Mouse (Mus musculus): Measurements from ENCODE around the gene Polr3h. TPM values are rescaled to one million over a fixed set of nuclear protein-coding genes. Genes with fewer than 3 reads are reported as not detected.

The Polr3h gene
- total RNA-seq, 1 experiment from 2014 or later, result 8.1 TPM

- no peak for ATAC-seq (replicated peaks; ENCODE audit: insufficient number of reproducible peaks, low FRiP score, low TSS enrichment, poor library complexity, severe bottlenecking)
Measured at GRCm38 (mm10) chr15:81951159-81951558, 25.1 kb upstream of the Polr3h start.

DNA sequence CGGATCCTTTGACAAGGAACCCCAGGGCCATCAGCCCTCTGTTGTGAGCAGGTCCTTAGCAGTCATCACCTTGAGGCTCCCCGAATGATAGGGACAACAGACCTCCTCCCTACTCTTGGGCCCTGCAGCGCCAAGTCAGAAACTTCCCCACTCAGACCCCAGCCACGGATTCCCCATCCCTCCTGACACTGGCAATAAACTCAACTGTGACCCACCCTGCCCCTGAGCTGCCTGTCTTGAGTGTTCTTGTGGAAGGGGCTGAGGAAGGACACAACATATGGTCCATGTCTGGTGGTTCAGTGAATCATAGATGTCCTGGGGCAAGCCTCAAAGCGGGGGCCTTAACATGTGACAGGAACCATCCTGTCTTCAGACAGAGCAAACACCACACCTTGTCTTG is 24.7 kb upstream of the Polr3h start:
- no peak for ATAC-seq (replicated peaks; ENCODE audit: insufficient number of reproducible peaks, low FRiP score, low TSS enrichment, poor library complexity, severe bottlenecking)

DNA sequence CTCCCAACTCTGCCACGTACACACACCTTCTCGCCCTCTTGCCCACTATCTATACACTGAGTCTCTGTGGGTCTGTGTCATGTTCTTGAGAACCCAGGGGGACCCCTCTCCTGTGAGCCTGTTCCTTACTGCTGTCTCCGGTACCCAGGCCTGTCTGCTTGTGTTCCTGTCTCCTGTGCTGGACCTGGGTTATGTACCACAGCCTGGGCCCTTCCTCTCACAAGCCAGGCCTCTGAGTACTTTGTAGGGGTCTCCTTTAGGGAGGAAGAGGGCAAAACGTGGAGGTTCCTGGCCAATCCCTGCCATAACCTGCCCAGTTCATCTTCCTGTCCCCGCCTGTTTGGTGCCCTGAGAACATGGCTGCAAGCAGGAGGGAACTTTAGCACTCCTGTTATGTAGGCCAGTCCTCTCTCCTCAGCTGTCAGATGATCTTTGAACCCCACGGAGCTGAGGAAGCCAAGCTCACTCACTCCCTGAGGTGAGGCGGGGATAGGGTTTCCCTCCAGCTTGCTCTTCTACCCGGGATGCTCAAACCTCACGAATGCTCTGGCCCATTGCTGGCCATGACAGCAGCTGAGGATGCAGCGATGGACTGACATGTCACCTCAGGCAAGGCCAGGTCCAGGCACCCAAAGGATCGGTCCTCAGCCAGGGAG is 23.6 kb upstream of the Polr3h start:
- no peak for ATAC-seq (replicated peaks; ENCODE audit: insufficient number of reproducible peaks, low FRiP score, low TSS enrichment, poor library complexity, severe bottlenecking)

GRCm38 (mm10) chr15:81949076-81949475 is 23.0 kb upstream of the Polr3h start:
- no peak for ATAC-seq (replicated peaks; ENCODE audit: insufficient number of reproducible peaks, low FRiP score, low TSS enrichment, poor library complexity, severe bottlenecking)

DNA sequence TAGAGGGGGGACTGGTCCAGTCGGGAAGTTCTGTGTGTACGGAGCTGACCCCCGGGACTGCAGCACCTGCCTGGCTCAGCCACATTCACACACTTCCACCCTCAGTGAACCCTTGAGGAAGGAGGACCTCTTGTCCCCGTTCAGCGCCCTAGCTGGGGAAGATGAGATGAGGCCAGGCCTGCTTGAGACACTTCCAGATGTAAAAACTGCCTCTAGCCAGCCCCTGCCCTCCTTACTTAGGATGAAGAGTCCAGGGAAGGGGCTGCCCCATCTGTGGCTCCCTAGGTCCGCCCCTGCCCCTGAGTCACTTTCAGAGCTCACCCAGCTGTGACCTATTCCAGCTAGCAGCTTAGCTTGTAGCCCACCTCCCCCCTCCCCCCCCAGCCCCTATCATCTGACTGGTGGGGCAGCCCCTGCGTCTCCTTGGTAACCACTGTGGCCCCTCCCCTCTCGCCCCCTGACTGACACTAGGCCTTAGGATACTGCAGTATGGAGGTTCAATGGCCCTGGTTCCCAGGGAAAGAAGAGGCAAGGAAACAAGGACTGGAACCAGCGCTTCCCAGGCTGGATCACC is 17.2 kb upstream of the Polr3h start:
- no peak for ATAC-seq (replicated peaks; ENCODE audit: insufficient number of reproducible peaks, low FRiP score, low TSS enrichment, poor library complexity, severe bottlenecking)

DNA sequence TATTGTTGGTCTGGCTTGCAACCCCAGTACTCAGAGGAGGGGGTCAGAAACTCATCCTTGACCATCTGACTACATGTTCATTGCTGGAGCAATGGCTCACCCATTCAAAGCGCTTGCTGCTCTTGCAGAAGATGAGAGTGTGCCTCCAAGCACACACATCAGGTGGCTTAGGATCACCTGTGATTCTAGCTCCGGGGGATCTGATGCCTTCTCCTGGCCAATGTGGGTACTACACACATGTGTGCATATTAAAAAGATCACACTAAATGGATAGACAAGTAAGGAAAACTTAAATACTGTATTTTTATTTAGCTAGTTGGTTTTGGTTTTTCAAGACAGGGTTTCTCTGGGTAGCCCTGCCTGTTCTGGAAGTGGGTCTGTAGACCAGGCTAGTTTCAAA is 15.0 kb upstream of the Polr3h start:
- ATAC-seq (replicated peaks; ENCODE audit: insufficient number of reproducible peaks, low FRiP score, low TSS enrichment, poor library complexity, severe bottlenecking), result no peak

GRCm38 (mm10) chr15:81940219-81940618 is 14.2 kb upstream of the Polr3h start:
- no peak for ATAC-seq (replicated peaks; ENCODE audit: insufficient number of reproducible peaks, low FRiP score, low TSS enrichment, poor library complexity, severe bottlenecking)

DNA sequence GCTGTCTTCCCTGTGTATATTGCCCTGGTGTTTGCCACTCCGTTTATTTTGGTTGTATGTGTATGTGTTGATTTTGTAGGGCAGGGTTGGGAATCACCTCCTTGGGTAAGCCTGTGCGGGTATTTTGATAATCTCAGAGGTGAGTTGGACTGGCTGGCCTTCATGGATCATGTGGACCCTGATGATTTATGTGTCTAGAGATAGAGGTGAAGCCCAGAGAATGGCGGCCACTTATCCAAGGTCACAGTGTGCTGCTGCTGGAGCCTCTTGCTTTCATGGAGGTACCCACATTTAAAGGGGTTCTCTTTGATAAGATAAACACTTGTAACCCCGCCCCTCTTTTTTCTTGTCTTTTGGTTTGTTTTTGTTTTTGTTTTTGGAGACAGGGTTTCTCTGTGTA is 13.7 kb upstream of the Polr3h start:
- no peak for ATAC-seq (replicated peaks; ENCODE audit: insufficient number of reproducible peaks, low FRiP score, low TSS enrichment, poor library complexity, severe bottlenecking)

DNA sequence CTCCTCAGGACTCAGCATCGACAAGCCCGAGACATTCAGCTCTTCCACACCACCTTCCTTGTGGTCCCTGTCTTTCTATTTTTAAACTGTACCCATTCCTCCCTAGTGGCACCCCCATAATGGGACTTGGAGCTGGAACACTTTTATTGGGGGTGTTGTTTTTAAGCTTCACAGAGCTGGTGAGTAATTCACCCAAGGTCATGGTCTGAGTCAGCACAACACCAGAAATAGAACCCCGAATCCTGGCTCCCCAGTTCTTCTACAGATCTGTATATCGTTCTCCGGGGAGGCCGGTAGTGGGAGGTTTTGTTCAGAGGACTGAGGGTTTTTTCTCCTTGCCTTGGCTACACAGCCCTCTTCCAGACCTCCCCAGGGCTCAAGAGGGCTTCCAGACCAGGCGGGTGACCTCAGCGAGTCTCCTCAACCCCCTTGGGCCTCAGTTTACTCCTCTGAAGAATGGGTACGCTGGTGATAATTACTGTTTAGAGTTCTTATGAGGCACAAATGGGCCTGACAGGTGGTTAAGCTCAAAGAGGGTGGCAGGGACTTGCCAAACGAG is 13.2 kb upstream of the Polr3h start:
- no peak for ATAC-seq (replicated peaks; ENCODE audit: insufficient number of reproducible peaks, low FRiP score, low TSS enrichment, poor library complexity, severe bottlenecking)

GRCm38 (mm10) chr15:81938246-81938645 is 12.2 kb upstream of the Polr3h start:
- no peak for ATAC-seq (replicated peaks; ENCODE audit: insufficient number of reproducible peaks, low FRiP score, low TSS enrichment, poor library complexity, severe bottlenecking)

DNA sequence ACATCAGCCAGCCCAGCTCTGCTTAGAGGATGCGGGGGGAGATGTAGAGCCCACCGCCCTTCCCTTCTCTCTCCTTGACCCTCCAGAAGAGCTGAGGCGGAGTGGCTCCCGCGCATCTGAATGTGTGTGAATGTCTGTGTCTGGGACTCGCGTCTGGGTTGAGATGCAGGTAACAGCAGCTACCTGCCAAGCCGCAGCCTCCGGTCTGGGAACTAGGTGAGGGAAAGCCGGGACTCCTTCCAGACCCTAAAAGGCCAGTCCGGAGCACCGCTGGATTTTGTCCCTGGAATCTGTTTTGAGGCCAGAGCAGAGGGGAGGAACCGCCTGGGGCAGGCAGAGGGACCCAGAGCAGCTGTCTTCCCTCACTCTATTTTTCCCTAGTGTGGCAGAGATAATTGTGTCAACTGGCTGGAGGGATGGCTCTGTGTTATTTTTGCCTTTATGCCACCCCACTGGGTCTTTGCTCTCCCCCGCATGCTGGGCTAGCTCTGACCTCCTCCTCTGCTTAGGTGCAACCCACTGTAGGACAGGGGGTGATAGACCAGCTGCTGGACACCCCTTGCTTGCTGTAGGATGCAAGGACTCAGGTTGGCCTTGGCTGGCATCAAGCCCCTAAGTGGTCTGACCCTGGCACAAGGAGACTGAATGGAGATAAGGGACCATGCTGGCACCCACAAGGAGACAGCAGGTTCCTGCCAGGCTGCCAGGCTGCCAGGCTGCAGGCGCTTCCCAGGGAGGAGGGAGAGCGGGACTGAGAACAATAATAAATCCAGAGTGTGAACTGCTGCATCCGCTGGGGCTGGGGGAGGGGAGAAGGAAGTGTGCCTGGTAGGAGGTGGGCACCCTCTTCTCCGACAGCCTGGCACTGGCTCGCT is 11.3 kb upstream of the Polr3h start:
- ATAC-seq (replicated peaks; ENCODE audit: insufficient number of reproducible peaks, low FRiP score, low TSS enrichment, poor library complexity, severe bottlenecking), result no peak

DNA sequence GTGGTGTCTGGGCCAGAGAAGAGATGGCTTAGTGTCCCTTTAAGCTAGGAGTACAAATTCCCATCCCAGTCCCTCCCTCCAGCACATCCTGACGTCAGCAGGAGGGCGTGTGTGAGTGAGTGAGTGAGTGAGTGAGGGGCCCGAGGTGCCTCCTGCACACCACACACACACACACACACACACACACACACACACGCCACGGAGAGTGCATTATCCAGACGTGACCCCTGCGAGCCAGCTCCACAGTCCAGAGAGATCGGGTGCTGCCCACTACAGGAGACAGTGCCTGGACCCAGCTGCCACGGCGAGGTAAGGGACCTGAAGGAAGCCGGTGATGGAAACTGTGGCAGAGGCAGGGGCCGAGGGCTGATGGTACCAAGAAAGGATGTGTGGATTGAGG is 10.6 kb upstream of the Polr3h start, which contains the start of gene Csdc2:
Gene Csdc2, plus strand, starts transcription at position 81 of the 400 bp plus-strand sequence.
- no peak for ATAC-seq (replicated peaks; ENCODE audit: insufficient number of reproducible peaks, low FRiP score, low TSS enrichment, poor library complexity, severe bottlenecking)

GRCm38 (mm10) chr15:81935869-81936637 is 10.0 kb upstream of the Polr3h start:
- ATAC-seq (replicated peaks; ENCODE audit: insufficient number of reproducible peaks, low FRiP score, low TSS enrichment, poor library complexity, severe bottlenecking), result no peak

GRCm38 (mm10) chr15:81933986-81934385 is 7.9 kb upstream of the Polr3h start:
- peak; percentile 52 for ATAC-seq (replicated peaks; ENCODE audit: insufficient number of reproducible peaks, low FRiP score, low TSS enrichment, poor library complexity, severe bottlenecking)

DNA sequence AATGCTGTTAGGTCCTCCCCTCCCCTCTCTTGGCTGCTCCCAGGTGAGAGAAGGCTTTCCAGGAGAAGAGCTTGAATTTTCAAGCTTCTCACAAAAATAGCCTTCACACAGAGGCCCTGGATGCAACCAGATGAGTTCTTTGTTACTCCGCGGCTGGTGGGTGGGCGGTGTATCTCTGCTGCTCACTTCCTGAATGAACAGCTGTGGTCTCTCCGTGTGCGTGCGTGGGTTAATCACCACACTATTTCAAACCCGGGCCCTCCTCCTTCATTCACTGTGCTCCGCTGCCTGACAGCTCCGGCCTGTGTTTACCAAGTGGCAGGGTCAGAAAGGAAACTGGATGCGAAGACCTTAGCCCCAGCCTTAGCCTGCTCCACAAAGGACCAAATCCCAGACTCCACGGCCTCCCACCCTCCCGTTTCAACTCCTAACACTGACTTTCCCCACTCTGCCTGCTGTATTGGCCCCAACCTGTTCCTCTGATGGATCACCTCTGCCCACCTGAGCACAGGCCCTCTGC is 7.0 kb upstream of the Polr3h start:
- ATAC-seq (replicated peaks; ENCODE audit: insufficient number of reproducible peaks, low FRiP score, low TSS enrichment, poor library complexity, severe bottlenecking), result no peak

GRCm38 (mm10) chr15:81928277-81928676 is 2.2 kb upstream of the Polr3h start:
- ATAC-seq (replicated peaks; ENCODE audit: insufficient number of reproducible peaks, low FRiP score, low TSS enrichment, poor library complexity, severe bottlenecking), result peak; percentile 32

DNA sequence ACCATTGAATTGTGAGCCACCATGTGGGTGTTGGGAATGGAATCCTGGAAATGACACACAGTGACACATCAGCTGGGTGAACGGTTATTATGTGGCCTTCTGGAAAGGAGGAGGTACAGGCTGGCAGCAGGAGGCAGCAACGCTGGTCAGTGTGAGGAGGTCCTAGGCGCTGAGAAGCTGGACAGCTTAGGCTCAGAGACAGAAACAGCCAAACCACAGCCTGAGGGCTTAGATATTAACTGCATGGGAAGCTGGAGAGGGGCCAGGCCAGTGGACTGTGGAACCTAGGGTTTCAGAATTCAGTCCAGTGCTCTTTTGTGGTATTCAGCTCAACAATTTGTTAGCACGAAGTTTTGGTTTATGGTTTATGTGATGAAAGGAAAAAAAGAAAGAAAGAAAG is 1.7 kb upstream of the Polr3h start:
- ATAC-seq (replicated peaks; ENCODE audit: insufficient number of reproducible peaks, low FRiP score, low TSS enrichment, poor library complexity, severe bottlenecking), result no peak

DNA sequence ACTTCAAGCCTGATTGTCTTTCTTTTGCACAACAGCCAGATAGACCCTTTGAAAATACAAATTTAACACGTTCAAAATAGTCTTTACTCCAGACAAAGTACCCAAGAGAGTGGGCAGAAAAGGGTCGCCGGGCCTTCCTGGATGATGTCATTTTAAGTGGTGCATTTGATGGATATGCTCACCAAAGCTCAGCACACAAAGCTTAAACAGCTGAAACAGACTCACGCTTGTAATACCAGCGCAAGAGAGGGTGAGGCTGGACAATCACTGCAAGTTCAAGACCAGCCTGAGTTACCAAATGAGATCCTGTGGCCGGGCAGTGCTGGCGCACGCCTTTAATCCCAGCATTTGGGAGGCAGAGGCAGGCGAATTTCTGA is 394 bp upstream of the Polr3h start:
- no peak for ATAC-seq (replicated peaks; ENCODE audit: insufficient number of reproducible peaks, low FRiP score, low TSS enrichment, poor library complexity, severe bottlenecking)

GRCm38 (mm10) chr15:81924933-81925332 is 1.1 kb downstream of the Polr3h start:
- no peak for ATAC-seq (replicated peaks; ENCODE audit: insufficient number of reproducible peaks, low FRiP score, low TSS enrichment, poor library complexity, severe bottlenecking)
